Mouse (Mus musculus) B cell, adult (primary cell): ENCODE data around the gene Rpp21. TPM values are rescaled to one million over a fixed set of nuclear protein-coding genes. Genes with fewer than 3 reads are reported as not detected.

Experiments used
- total RNA-seq: library from RNA; stranded (reverse); gene quantifications from 4 replicates; pipeline ENCODE4 v1.2.4, GENCODE M21; 2023; ENCODE audit not compliant: inconsistent age

Gene Rpp21
- 64.8 to 74.6 TPM (median 67.0 TPM) in 4 replicates for total RNA-seq

DNA sequence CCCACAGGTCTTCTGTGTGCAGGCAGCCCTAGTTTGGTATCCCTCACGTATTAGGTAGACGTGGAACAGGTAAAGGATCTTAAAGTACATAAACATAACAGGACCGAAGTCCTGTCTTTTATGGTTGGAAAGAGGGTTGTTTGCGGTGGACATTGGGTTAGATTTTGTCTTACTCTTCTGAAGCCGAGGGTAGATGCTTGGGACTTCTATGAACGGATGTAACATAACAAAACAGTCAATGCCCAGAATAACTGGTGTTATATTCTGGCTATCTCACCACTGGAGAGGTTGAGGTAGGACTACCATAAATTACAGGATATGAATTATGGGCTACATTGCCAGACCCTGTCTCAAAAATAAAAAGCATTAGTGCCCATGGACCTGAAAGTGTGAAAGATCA is at the start of gene Rpp21:
Rpp21 (minus strand) TSS at position 101 of the 400 bp plus-strand sequence.

DNA sequence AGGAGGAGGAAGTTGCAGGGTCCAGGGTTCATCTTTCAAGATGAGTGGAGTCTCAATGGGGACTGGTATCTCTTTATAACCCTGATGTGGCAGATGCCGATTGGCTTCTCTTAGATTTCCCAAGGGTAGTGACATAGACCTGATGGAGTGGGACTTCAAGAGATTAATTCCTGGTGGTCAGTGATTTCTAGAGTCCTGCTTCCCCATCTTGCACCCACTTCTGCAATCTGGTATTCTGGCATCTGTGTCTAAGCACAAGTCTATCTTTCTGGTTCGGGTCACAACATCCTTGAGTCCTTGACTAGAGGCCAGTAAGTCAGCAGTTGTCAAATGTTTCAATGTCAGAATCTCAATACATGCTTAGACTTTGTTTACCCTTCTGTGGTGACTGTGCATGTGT is 28.5 kb upstream of the Rpp21 start, which contains the start of gene H2-M10.2:
H2-M10.2 (minus strand) TSS at position 101 of the 400 bp plus-strand sequence.

DNA sequence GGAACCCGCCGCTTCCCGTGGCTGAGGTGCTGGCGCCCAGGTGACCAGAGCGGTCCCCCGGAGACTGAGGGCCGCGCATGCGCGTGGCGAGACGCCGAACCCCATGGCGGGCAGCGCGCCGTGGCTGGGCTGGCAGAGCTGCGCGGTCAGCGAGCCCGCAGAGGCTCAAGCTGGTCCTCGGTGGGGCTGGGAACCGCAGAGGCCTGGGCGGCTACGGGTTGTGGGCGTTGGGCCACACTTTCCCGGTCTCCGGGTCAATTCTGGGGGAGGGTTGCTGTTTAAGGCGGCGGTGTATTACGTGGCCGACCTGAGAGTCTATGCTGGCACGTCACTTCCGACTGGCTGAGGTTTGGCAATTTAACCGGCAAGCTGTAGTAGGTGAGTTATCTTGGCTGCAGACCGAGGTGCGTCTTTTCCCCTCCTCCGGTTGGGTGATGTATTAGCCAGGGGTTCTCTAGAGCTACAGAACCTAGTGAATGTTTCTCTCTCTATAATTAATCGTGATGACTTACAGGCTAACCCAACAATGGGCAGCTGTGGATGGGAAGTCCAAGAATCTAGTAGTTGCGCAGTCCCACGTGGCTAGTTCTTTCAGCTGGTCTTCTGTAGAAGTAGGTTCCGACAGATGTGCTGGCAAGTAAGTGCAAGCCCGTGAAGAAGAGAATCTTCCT is 13.9 kb upstream of the Rpp21 start, which contains the start of gene Trim39:
Trim39 (minus strand) TSS at position 662 of the 671 bp plus-strand sequence.

Other genes starting within 250 kb of the Rpp21 start
- gene H2-T24, start 237.5 kb downstream of the Rpp21 start, total RNA-seq: 41.2 to 56.0 TPM (median 48.9 TPM) in 4 replicates
- gene H2-T23, start 225.2 kb downstream of the Rpp21 start, total RNA-seq: 313 to 352 TPM (median 345 TPM) in 4 replicates
- 87.9 to 100 TPM (median 90.8 TPM) in 4 replicates for gene H2-T22, start 215.3 kb downstream of the Rpp21 start, total RNA-seq
- 0.35 to 1.7 TPM (median 0.96 TPM) in 3 of 4 replicates, not detected in the other for gene Gm6034, start 215.1 kb downstream of the Rpp21 start, total RNA-seq
- 58.1 to 68.2 TPM (median 65.7 TPM) in 4 replicates for gene Gm11127, start 199.7 kb downstream of the Rpp21 start, total RNA-seq
- gene Gm19684, start 136.4 kb downstream of the Rpp21 start, total RNA-seq: 0.70 to 2.7 TPM (median 2.0 TPM) in 4 replicates
- gene Gm7030, start 128.6 kb downstream of the Rpp21 start, total RNA-seq: 15.0 to 19.5 TPM (median 18.6 TPM) in 4 replicates
- gene Gm8909, start 89.5 kb downstream of the Rpp21 start, total RNA-seq: 0.93 TPM in 1 of 4 replicates, not detected in the others
- gene H2-T3, start 67.8 kb downstream of the Rpp21 start, total RNA-seq: not detected in 4 replicates
- gene Trim39, start 14.2 kb upstream of the Rpp21 start, total RNA-seq: 83.2 to 83.7 TPM (median 83.4 TPM) in 4 replicates
- gene H2-M10.2, start 28.4 kb upstream of the Rpp21 start, total RNA-seq: not detected in 4 replicates
- not detected in 4 replicates for gene H2-M10.1, start 68.1 kb upstream of the Rpp21 start, total RNA-seq
- not detected in 4 replicates for gene H2-M10.3, start 110.3 kb upstream of the Rpp21 start, total RNA-seq
- gene H2-M10.4, start 204.3 kb upstream of the Rpp21 start, total RNA-seq: not detected in 4 replicates